Comparison of ENCODE assay signal across 8 mouse cellular contexts in genomic region chr2:126875871-126876796, GRCm38 (mm10). TPM values are rescaled to one million over a fixed set of nuclear protein-coding genes. Genes with fewer than 3 reads are reported as not detected.
A peak's percentile ranks its signal among the peaks of the same experiment; 100 is the strongest.
DNase-seq lines count a peak whose midpoint lies in the region; ATAC-seq lines count a peak whose summit lies in the region.

Gene Trpm7 (minus strand): TSS chr2:126876230.

- H3K4me1 ChIP-seq in hindbrain, embryonic 11.5 days (replicated peaks; ENCODE audit: control insufficient read depth, insufficient read depth, low read length) = no peaks in the 10 kb centered on the region

- ATAC-seq in hindbrain, embryonic 11.5 days (ENCODE audit: low FRiP score) = peak; percentile 96

- peak within 1 kb of the TSS; percentile 77 for H3K9ac ChIP-seq in hindbrain, embryonic 11.5 days (ENCODE audit: low read depth, low read length)

- H3K4me3 ChIP-seq in hindbrain, embryonic 11.5 days (ENCODE audit: low read depth, low read length) = peak within 1 kb of the TSS; percentile 82

- no peaks in the 10 kb centered on the region for H3K27me3 ChIP-seq in hindbrain, embryonic 11.5 days (ENCODE audit: control insufficient read depth, insufficient read depth, low read length)

- peak within 1 kb of the TSS; percentile 61 for H3K4me2 ChIP-seq in hindbrain, embryonic 11.5 days (replicated peaks; ENCODE audit: low read depth, low read length)

- H3K27ac ChIP-seq in hindbrain, embryonic 11.5 days (ENCODE audit: low read depth, low read length) = peak within 1 kb of the TSS; percentile 92

- under 1% methylated on average over 74 of the region's 81 CpGs for WGBS in hindbrain, embryonic 11.5 days

- H3K36me3 ChIP-seq in hindbrain, embryonic 11.5 days (ENCODE audit: control insufficient read depth, insufficient read depth, low read length) = no peaks in the 10 kb centered on the region

- no peaks in the 10 kb centered on the region for H3K9me3 ChIP-seq in hindbrain, embryonic 11.5 days (ENCODE audit: control insufficient read depth, low read length)

- DNase-seq in Muller cell, postnatal 12 days (ENCODE audit: inconsistent ontology term) = peak; percentile 96
- peak; percentile 94 for DNase-seq in cerebellum, adult 9-11 months
- peak; percentile 81 to 91 for DNase-seq in frontal cortex, adult 2 months (ENCODE audit: extremely low spot score in 1 of 2, low spot score in 1 of 2)
- peak; percentile 94 for DNase-seq in hindbrain, embryonic 11.5 days (ENCODE audit: low spot score)
- peak; percentile 87 to 93 for DNase-seq in layer of hippocampus, postnatal 10 days (ENCODE audit: low spot score in 2 of 2)
- peak; percentile 95 for DNase-seq in lung, postnatal 10 days
- peak; percentile 92 for DNase-seq in ovary, postnatal 36 days (ENCODE audit: low spot score)
- peak; percentile 88 for DNase-seq in thymus, postnatal 25 days

RNA-seq across cellular contexts. Expression of gene Trpm7, which starts in this region (rescaled TPM):
- 30.4 and 41.2 TPM in 2 replicates for polyA plus RNA-seq in frontal cortex, adult 2 months (2012; rRNA removed)
- polyA plus RNA-seq in hindbrain, embryonic 11.5 days (2014; fragmentation: Nextera tagmentation; extraction: Ambion mirVana) = 33.5 and 43.0 TPM in 2 replicates
- 10 to 100 TPM; 38.2 to 42.5 TPM for total RNA-seq in layer of hippocampus, postnatal 10 days (2021)

Comparison
In these comparisons a context has a peak if more than half of its experiments do, and no peak if none do; other contexts are left out.
1. Peak in every context shown above with its lines: DNase-seq, ATAC-seq, H3K4me3 ChIP-seq and H3K27ac ChIP-seq.